Mouse (Mus musculus) cerebellum, postnatal 14 days (tissue): ENCODE measurements around the gene Tmem110.

ENCODE experiments used
- DNase-seq, 2 experiments: peaks; one replicate each; pipeline ENCODE4 v3.0.0; 2021; ENCODE audit warnings: mixed read lengths in 2 of 2

Gene Tmem110

GRCm38 (mm10) chr14:30904307-30904706 lies 78.9 kb downstream of the Tmem110 start:
- DNase-seq: no peak

GRCm38 (mm10) chr14:30906001-30906400 lies 80.6 kb downstream of the Tmem110 start:
- no peak for DNase-seq

- DNase-seq: no peak
Observed at GRCm38 (mm10) chr14:30907814-30908265, 82.5 kb downstream of the Tmem110 start.

- DNase-seq: no peak
Observed at GRCm38 (mm10) chr14:30911141-30911540, 85.8 kb downstream of the Tmem110 start.

GRCm38 (mm10) chr14:30912641-30913040 lies 87.3 kb downstream of the Tmem110 start:
- no peak for DNase-seq

GRCm38 (mm10) chr14:30913404-30913803 lies 88.0 kb downstream of the Tmem110 start:
- peak in 1 of 2 experiments; percentile 27 for DNase-seq

- no peak for DNase-seq
Observed at GRCm38 (mm10) chr14:30916516-30916915, 91.1 kb downstream of the Tmem110 start.

- no peak for DNase-seq
Observed at GRCm38 (mm10) chr14:30922053-30922670, 96.8 kb downstream of the Tmem110 start.

GRCm38 (mm10) chr14:30923375-30924105 lies 98.2 kb downstream of the Tmem110 start, which contains the start of gene Itih3:
Gene Itih3 (minus strand): TSS chr14:30923760.
- peak; percentile 12 to 40 for DNase-seq

- DNase-seq: no peak
Observed at GRCm38 (mm10) chr14:30925492-30925891, 100.1 kb downstream of the Tmem110 start.
